Mouse (Mus musculus) adrenal gland, adult 8-10 months (tissue): ENCODE results near the gene Rnf225. TPM values are rescaled to one million over a fixed set of nuclear protein-coding genes. Genes with fewer than 3 reads are reported as not detected.

Experiments
- total RNA-seq, 4 experiments: library from RNA; stranded (reverse); gene quantifications; 2 replicates each; pipeline ENCODE4 v1.2.4; 2022

Gene Rnf225
- total RNA-seq, 4 experiments from 2014 or later = 0.20 to 0.38 (median 0.34) TPM

Other genes starting within 250 kb of the Rnf225 start
- under 1 TPM in 1 of 4 experiments, not detected in 3; 0.34 TPM for gene Vmn2r55, start 242.4 kb upstream of the Rnf225 start, total RNA-seq
- gene Vmn2r56, start 192.4 kb upstream of the Rnf225 start, total RNA-seq = under 1 TPM in 1 of 4 experiments, not detected in 3; 0.06 TPM
- gene Zscan18, start 123.8 kb upstream of the Rnf225 start, total RNA-seq = 1 to 10 TPM; 6.0 to 7.8 (median 7.3) TPM
- gene Zfp329, start 108.6 kb upstream of the Rnf225 start, total RNA-seq = 10 to 100 TPM; 10.8 to 15.6 (median 13.4) TPM
- gene Zfp110, start 92.7 kb upstream of the Rnf225 start, total RNA-seq = 10 to 100 TPM; 23.0 to 30.1 (median 25.8) TPM
- gene Zfp128, start 46.2 kb upstream of the Rnf225 start, total RNA-seq = 1 to 10 TPM; 3.5 to 6.3 (median 4.1) TPM
- gene Zscan22, start 29.6 kb upstream of the Rnf225 start, total RNA-seq = 10 to 100 TPM; 12.0 to 19.1 (median 16.4) TPM
- gene Rps5, start 5.1 kb upstream of the Rnf225 start, total RNA-seq = 100 to 1,000 TPM; 901 to 965 (median 918) TPM
- gene Zfp324, start 38.4 kb downstream of the Rnf225 start, total RNA-seq = 10 to 100 TPM; 11.9 to 15.8 (median 13.8) TPM
- gene Zfp446, start 50.4 kb downstream of the Rnf225 start, total RNA-seq = 10 to 100 TPM in 2 of 4 experiments, 1 to 10 TPM in 2; 6.9 to 12.6 (median 10.1) TPM
- under 1 TPM in 2 of 4 experiments, not detected in 2; 0.18 to 0.32 TPM for gene Slc27a5, start 70.8 kb downstream of the Rnf225 start, total RNA-seq
- 100 to 1,000 TPM; 223 to 300 (median 260) TPM for gene Trim28, start 71.7 kb downstream of the Rnf225 start, total RNA-seq
- gene Zbtb45, start 82.6 kb downstream of the Rnf225 start, total RNA-seq = 10 to 100 TPM; 15.2 to 19.9 (median 17.5) TPM
- 100 to 1,000 TPM; 235 to 249 (median 240) TPM for gene Chmp2a, start 107.4 kb downstream of the Rnf225 start, total RNA-seq
- 100 to 1,000 TPM; 168 to 169 (median 168) TPM for gene Ube2m, start 110.9 kb downstream of the Rnf225 start, total RNA-seq
- gene Mzf1, start 127.3 kb downstream of the Rnf225 start, total RNA-seq = 1 to 10 TPM; 3.2 to 7.5 (median 5.9) TPM
- gene Vmn1r85, start 167.8 kb downstream of the Rnf225 start, total RNA-seq = not detected
- gene Vmn1r86, start 192.5 kb downstream of the Rnf225 start, total RNA-seq = not detected
- gene Vmn1r87, start 212.7 kb downstream of the Rnf225 start, total RNA-seq = not detected
- gene Vmn1r88, start 232.2 kb downstream of the Rnf225 start, total RNA-seq = under 1 TPM; 0.05 to 0.17 (median 0.10) TPM